Mouse (Mus musculus) Patski (cell line): ENCODE measurements at regions not wholly inside any gene's neighbourhood (a gene's known extent, or its start where the extent isn't known, plus 50 kb on each side); places are given as distances from the start of the nearest gene placed in this dataset.

Experiments
- ATAC-seq: fragments of 100-300 bp; one replicate; pipeline ENCODE4 v1.8.0; 2021
- CTCF ChIA-PET: fragments of 350-600 bp; sonication (Branson Sonifier 250); formaldehyde crosslinking; loops from one replicate; lab custom pipeline; 2022; ENCODE audit warnings: inconsistent platforms; lab: Charles Lee
- POLR2A ChIA-PET: fragments of 350-600 bp; sonication (Branson Sonifier 250); formaldehyde crosslinking; loops from one replicate; lab custom pipeline; 2022; ENCODE audit warnings: antibody characterized with exemption, inconsistent platforms; lab: Charles Lee
- DNase-seq: peaks from one replicate; pipeline ENCODE4 v3.0.0-alpha.2; 2011; ENCODE audit warnings: low read depth, low spot score
- H3K27me3 ChIP-seq: fragments of 371-371 bp; one replicate; pipeline ENCODE4 v1.5.1; 2021
- CTCF ChIP-seq: fragments of 100-300 bp; IDR thresholded peaks from one replicate; pipeline ENCODE4 v1.5.1; 2021
- in situ Hi-C: fragments of 300-500 bp; cut with MboI; formaldehyde crosslinking; loops from 3 replicates; pipeline ENCODE4 v1.11.1; 2018; ENCODE audit warnings: low pct_unique_long_range_greater_than_20kb, mixed read lengths

- no peak for TF ChIP-seq CTCF
- no peak for ATAC-seq
- CTCF ChIA-PET = no interaction called here
These were observed 242.7 kb downstream of the Rngtt start for GRCm38 (mm10) chr4:33552856-33553255.

GRCm38 (mm10) chr4:33554606-33555005 is 244.5 kb downstream of the Rngtt start:
- ChIA-PET CTCF (no interaction called here), POLR2A (no interaction called here)
- in situ Hi-C loops = no loop called here
- H3K27me3 ChIP-seq = no peaks in the 10 kb centered on the region
- DNase-seq = no peak
- TF ChIP-seq CTCF = no peak
- no peak for ATAC-seq

More at GRCm38 (mm10) chr4:33552856-33553255, 242.7 kb downstream of the Rngtt start:
- POLR2A ChIA-PET = no interaction called here
- no peak for DNase-seq
- H3K27me3 ChIP-seq = no peaks in the 10 kb centered on the region
- in situ Hi-C loops = no loop called here

GRCm38 (mm10) chr4:33555231-33555933 is 245.3 kb downstream of the Rngtt start:
- no peak for DNase-seq
- H3K27me3 ChIP-seq = no peaks in the 10 kb centered on the region
- ChIA-PET CTCF (no interaction called here), POLR2A (no interaction called here)
- TF ChIP-seq CTCF = no peak
- in situ Hi-C loops = no loop called here
- ATAC-seq = no peak

GRCm38 (mm10) chr4:33555966-33556365 is 245.9 kb downstream of the Rngtt start:
- POLR2A ChIA-PET = no interaction called here
- in situ Hi-C loops = no loop called here
- no peaks in the 10 kb centered on the region for H3K27me3 ChIP-seq
- DNase-seq = no peak
- no peak for TF ChIP-seq CTCF
- no peak for ATAC-seq
- CTCF ChIA-PET = no interaction called here

GRCm38 (mm10) chr4:33556661-33557540 is 246.8 kb downstream of the Rngtt start:
- in situ Hi-C loops = no loop called here
- DNase-seq = no peak

GRCm38 (mm10) chr4:33570274-33570673 is 260.2 kb downstream of the Rngtt start:
- in situ Hi-C loops = no loop called here
- no peak for DNase-seq
- ATAC-seq = no peak
- no peaks in the 10 kb centered on the region for H3K27me3 ChIP-seq
- ChIA-PET CTCF (no interaction called here), POLR2A (no interaction called here)
- TF ChIP-seq CTCF = no peak

More at GRCm38 (mm10) chr4:33556661-33557540, 246.8 kb downstream of the Rngtt start:
- no peak for ATAC-seq
- CTCF ChIA-PET = no interaction called here
- POLR2A ChIA-PET = no interaction called here
- TF ChIP-seq CTCF = peak; percentile 29
- no peaks in the 10 kb centered on the region for H3K27me3 ChIP-seq

GRCm38 (mm10) chr4:33571351-33571750 is 261.2 kb downstream of the Rngtt start:
- CTCF ChIA-PET = no interaction called here
- ATAC-seq = no peak
- POLR2A ChIA-PET = no interaction called here
- H3K27me3 ChIP-seq = no peaks in the 10 kb centered on the region
- TF ChIP-seq CTCF = no peak
- in situ Hi-C loops = no loop called here
- DNase-seq = no peak

GRCm38 (mm10) chr4:33577631-33578030 is 267.5 kb downstream of the Rngtt start:
- no peaks in the 10 kb centered on the region for H3K27me3 ChIP-seq
- ATAC-seq (no peak), DNase-seq (no peak)
- TF ChIP-seq CTCF = no peak
- ChIA-PET POLR2A (no interaction called here), CTCF (no interaction called here)
- in situ Hi-C loops = no loop called here

- ATAC-seq = no peak
- CTCF ChIA-PET = no interaction called here
- in situ Hi-C loops = no loop called here
These were observed 270.4 kb downstream of the Rngtt start for GRCm38 (mm10) chr4:33580491-33580890.

GRCm38 (mm10) chr4:33581180-33581591 is 271.1 kb downstream of the Rngtt start:
- CTCF ChIA-PET = interaction anchor here (1.0 kb wide), 1 partner anchor 15 kb away, joined by 3 read pairs; no protein-coding TSS in a partner anchor
- H3K27me3 ChIP-seq = no peaks in the 10 kb centered on the region
- no peak for TF ChIP-seq CTCF
- in situ Hi-C loops = no loop called here
- DNase-seq = no peak
- POLR2A ChIA-PET = no interaction called here
- no peak for ATAC-seq

More at GRCm38 (mm10) chr4:33580491-33580890, 270.4 kb downstream of the Rngtt start:
- no peak for TF ChIP-seq CTCF
- no peaks in the 10 kb centered on the region for H3K27me3 ChIP-seq
- no peak for DNase-seq
- POLR2A ChIA-PET = no interaction called here
